Mouse (Mus musculus) liver, adult 2 months (tissue): ENCODE results near the gene Sgip1.

Experiments
- CTCF ChIP-seq: fragments of 200-500 bp; IDR thresholded peaks from 2 replicates; pipeline ENCODE4 v1.5.1; 2011; ENCODE audit warnings: low read depth, low read length, control low read depth
- POLR2A ChIP-seq: fragments of 200-500 bp; IDR thresholded peaks from 2 replicates; pipeline ENCODE4 v1.6.1; 2011; ENCODE audit warnings: low read length, control low read depth; ENCODE audit not compliant: insufficient read depth; ENCODE audit errors: extremely low read depth

DNA sequence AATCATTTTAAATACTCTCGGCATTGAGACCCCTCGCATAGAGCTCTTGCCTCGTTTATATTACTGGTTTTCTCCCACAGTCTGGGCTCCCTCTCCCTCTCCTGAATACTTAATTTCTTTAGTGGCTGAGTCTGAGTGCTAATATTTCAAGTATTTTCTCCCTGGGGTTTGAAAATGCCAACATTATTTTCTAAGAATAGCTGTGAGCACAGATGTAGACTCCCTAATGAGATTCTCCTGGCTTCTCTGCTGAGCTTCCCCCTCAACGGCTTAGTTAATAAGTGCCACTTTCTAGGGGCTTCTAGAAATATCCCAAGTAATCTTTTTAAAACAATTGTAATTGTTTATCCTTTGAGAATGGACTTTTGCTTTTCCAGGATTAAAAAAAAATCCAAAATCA lies 130.2 kb downstream of the Sgip1 start:
- no peak for TF ChIP-seq POLR2A
- no peak for TF ChIP-seq CTCF
